Mouse (Mus musculus) bone marrow macrophage, adult 2 months (primary cell): ENCODE measurements around the gene Apba3.

ENCODE experiments used
- CTCF ChIP-seq: IDR thresholded peaks from 2 replicates; pipeline ENCODE4 v1.5.1; 2012; ENCODE audit warnings: low read depth, mild to moderate bottlenecking, low read length, moderate library complexity
- POLR2A ChIP-seq: IDR thresholded peaks from 2 replicates; pipeline ENCODE4 v1.6.1; 2012; ENCODE audit warnings: mild to moderate bottlenecking, low read depth, low read length, borderline replicate concordance

- TF ChIP-seq CTCF = no peak
- TF ChIP-seq POLR2A = no peak
These were observed 52.6 kb downstream of the Apba3 start for GRCm38 (mm10) chr10:81319330-81319699.
